Mouse (Mus musculus): ENCODE results near the gene Gm3776. TPM values are rescaled to one million over a fixed set of nuclear protein-coding genes. Genes with fewer than 3 reads are reported as not detected.
"Not testable (repeated sequence)": the region's sequence is repeated elsewhere in the genome, so short reads cannot be mapped to it uniquely, and the experiment has no call there.

Gene Gm3776
- polyA plus RNA-seq, 1 experiment from 2014 or later, result not detected

DNA sequence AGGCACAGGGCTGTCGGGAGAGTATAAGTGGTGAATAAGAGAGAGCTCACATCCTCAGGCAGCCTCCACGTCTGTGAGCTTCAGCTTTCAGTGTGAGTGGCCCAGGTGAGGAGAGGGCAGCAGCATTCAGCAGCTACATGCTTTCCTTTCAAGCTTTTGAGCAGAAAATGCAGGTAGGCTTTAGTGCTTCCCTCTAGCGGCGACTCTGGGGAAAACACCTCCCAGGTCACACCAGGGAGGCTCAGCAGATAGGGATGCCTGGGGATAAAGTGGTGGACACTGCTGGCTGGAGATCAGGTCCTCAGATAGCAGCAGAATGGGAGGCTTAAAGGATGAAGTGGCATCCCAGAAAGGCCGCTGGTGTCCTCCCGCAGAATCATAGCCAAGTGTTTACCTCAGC is 39.2 kb downstream of the Gm3776 start:
- H3K27ac ChIP-seq (replicated peaks); H3K4me2 ChIP-seq; H3K9me3 ChIP-seq; H3K4me3 ChIP-seq; H3K27me3 ChIP-seq; H3K9ac ChIP-seq; H3K36me3 ChIP-seq; H3K4me1 ChIP-seq (replicated peaks): not testable (repeated sequence)
- ATAC-seq (ENCODE audit: low FRiP score, low read depth), result peak; percentile 34; the same call in 1 of the 2 replicates
- WGBS, result 13% methylated on average over 6 of the region's 6 CpGs

DNA sequence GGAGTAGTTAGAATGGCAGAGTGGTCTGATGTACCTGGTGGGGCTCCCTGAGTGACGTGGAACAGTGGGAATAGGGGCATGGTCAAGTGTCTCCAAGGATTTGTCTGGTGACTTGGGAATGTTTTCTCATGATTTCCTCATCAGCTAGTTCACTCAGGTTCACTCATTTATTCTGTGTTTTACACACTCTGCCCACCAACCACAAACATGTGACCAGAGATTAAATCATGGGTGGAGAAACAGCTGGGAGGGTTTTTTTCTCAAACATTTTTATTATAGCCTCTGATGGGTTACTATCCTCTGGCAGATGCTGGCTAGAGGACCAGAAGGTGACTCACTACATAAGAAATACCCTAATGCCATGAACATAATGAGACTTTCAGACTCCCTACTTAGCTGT is 41.3 kb downstream of the Gm3776 start:
- 96% methylated on average over 1 of the region's 1 CpGs for WGBS
- ATAC-seq (ENCODE audit: low FRiP score, low read depth), result no peak
- H3K27ac ChIP-seq (replicated peaks), result no peak overlapping the region
- no peaks in the 10 kb centered on the region for H3K27me3 ChIP-seq
- no peak overlapping the region for H3K9ac ChIP-seq
- H3K4me1 ChIP-seq (replicated peaks), result no peaks in the 10 kb centered on the region
- no peak overlapping the region for H3K4me2 ChIP-seq
- H3K4me3 ChIP-seq, result no peak overlapping the region
- H3K9me3 ChIP-seq, result no peaks in the 10 kb centered on the region
- no peaks in the 10 kb centered on the region for H3K36me3 ChIP-seq

GRCm38 (mm10) chr9:78299143-78299542 is 42.2 kb downstream of the Gm3776 start:
- not testable (repeated sequence) for H3K27me3 ChIP-seq; H3K9ac ChIP-seq; ATAC-seq (ENCODE audit: low FRiP score, low read depth); H3K9me3 ChIP-seq; H3K4me3 ChIP-seq; H3K4me2 ChIP-seq; H3K27ac ChIP-seq (replicated peaks); H3K36me3 ChIP-seq; H3K4me1 ChIP-seq (replicated peaks)
- 60% methylated on average over 1 of the region's 1 CpGs for WGBS

DNA sequence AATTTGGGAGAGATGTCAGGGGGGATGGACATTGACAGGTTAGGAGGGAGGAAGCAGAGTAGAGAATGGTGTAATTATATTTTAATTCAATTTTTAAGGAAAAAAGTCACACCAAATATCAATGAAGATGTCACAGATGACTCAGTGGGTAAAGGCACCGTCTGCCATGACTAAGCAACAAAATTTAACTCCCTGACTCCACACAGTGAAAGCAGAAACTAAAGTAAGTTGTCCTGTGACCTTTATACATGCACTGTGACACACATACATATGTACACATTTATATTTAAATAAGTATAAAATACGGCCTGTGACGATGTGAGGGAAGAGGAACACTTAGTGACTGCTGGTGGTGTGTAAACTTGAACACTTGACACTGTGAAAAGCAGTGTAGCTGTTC is 51.2 kb downstream of the Gm3776 start:
- ATAC-seq (ENCODE audit: low FRiP score, low read depth); H3K27ac ChIP-seq (replicated peaks); H3K9me3 ChIP-seq; H3K4me1 ChIP-seq (replicated peaks); H3K27me3 ChIP-seq; H3K4me3 ChIP-seq; H3K36me3 ChIP-seq; H3K4me2 ChIP-seq; H3K9ac ChIP-seq: not testable (repeated sequence)
- 84% methylated on average over 3 of the region's 3 CpGs for WGBS

GRCm38 (mm10) chr9:78314696-78315095 is 57.8 kb downstream of the Gm3776 start, which contains the start of gene Omt2a:
TSS of gene Omt2a (minus strand) at chr9:78314796.
- H3K9me3 ChIP-seq, result no peaks in the 10 kb centered on the region
- no peaks in the 10 kb centered on the region for H3K4me1 ChIP-seq (replicated peaks)
- no peak within 1 kb of the TSS for H3K27ac ChIP-seq (replicated peaks)
- H3K4me3 ChIP-seq, result no peak within 1 kb of the TSS
- no peak within 1 kb of the TSS for H3K4me2 ChIP-seq
- no peaks in the 10 kb centered on the region for H3K36me3 ChIP-seq
- 83% methylated on average over 2 of the region's 2 CpGs for WGBS
- H3K27me3 ChIP-seq, result no peaks in the 10 kb centered on the region
- no peak within 1 kb of the TSS for H3K9ac ChIP-seq
- ATAC-seq (ENCODE audit: low FRiP score, low read depth), result no peak

Other genes starting within 250 kb of the Gm3776 start
- not detected in 2 replicates for gene Gcm1, start 205.2 kb upstream of the Gm3776 start, polyA plus RNA-seq (2015; fragmentation: Nextera tagmentation; extraction: Ambion mirVana)
- gene Fbxo9, start 148.1 kb upstream of the Gm3776 start, polyA plus RNA-seq (2015; fragmentation: Nextera tagmentation; extraction: Ambion mirVana), result 74.3 and 83.5 TPM in 2 replicates
- gene Ick, start 147.9 kb upstream of the Gm3776 start, polyA plus RNA-seq (2015; fragmentation: Nextera tagmentation; extraction: Ambion mirVana), result 36.2 and 36.9 TPM in 2 replicates
- gene Gsta4, start 74.4 kb upstream of the Gm3776 start, polyA plus RNA-seq (2015; fragmentation: Nextera tagmentation; extraction: Ambion mirVana), result 28.5 and 30.1 TPM in 2 replicates
- gene Gsta1, start 26.5 kb upstream of the Gm3776 start, polyA plus RNA-seq (2015; fragmentation: Nextera tagmentation; extraction: Ambion mirVana), result not detected in 2 replicates
- not detected in 2 replicates for gene Gm10639, start 32.8 kb downstream of the Gm3776 start, polyA plus RNA-seq (2015; fragmentation: Nextera tagmentation; extraction: Ambion mirVana)
- not detected in 2 replicates for gene Omt2a, start 57.7 kb downstream of the Gm3776 start, polyA plus RNA-seq (2015; fragmentation: Nextera tagmentation; extraction: Ambion mirVana)
- gene Omt2b, start 70.5 kb downstream of the Gm3776 start, polyA plus RNA-seq (2015; fragmentation: Nextera tagmentation; extraction: Ambion mirVana), result not detected in 2 replicates
- not detected in 2 replicates for gene Gsta2, start 98.7 kb downstream of the Gm3776 start, polyA plus RNA-seq (2015; fragmentation: Nextera tagmentation; extraction: Ambion mirVana)
- gene Dppa5a, start 111.0 kb downstream of the Gm3776 start, polyA plus RNA-seq (2015; fragmentation: Nextera tagmentation; extraction: Ambion mirVana), result 5.3 and 5.6 TPM in 2 replicates
- gene Ooep, start 121.6 kb downstream of the Gm3776 start, polyA plus RNA-seq (2015; fragmentation: Nextera tagmentation; extraction: Ambion mirVana), result 5.1 and 5.6 TPM in 2 replicates
- gene Ddx43, start 138.6 kb downstream of the Gm3776 start, polyA plus RNA-seq (2015; fragmentation: Nextera tagmentation; extraction: Ambion mirVana), result 0.34 and 0.47 TPM in 2 replicates
- 0.58 and 0.80 TPM in 2 replicates for gene Cgas, start 186.1 kb downstream of the Gm3776 start, polyA plus RNA-seq (2015; fragmentation: Nextera tagmentation; extraction: Ambion mirVana)
- gene Mto1, start 191.1 kb downstream of the Gm3776 start, polyA plus RNA-seq (2015; fragmentation: Nextera tagmentation; extraction: Ambion mirVana), result 28.6 and 30.5 TPM in 2 replicates
- gene Gm17324, start 191.7 kb downstream of the Gm3776 start, polyA plus RNA-seq (2015; fragmentation: Nextera tagmentation; extraction: Ambion mirVana), result 1.9 and 2.9 TPM in 2 replicates
- 2,946 and 3,077 TPM in 2 replicates for gene Eef1a1, start 232.0 kb downstream of the Gm3776 start, polyA plus RNA-seq (2015; fragmentation: Nextera tagmentation; extraction: Ambion mirVana)

Measured in hindbrain, embryonic 15.5 days (tissue).